Mouse (Mus musculus) limb, embryonic 14.5 days (tissue): ENCODE results near the gene Caly. TPM values are rescaled to one million over a fixed set of nuclear protein-coding genes. Genes with fewer than 3 reads are reported as not detected.

Experiments used
- ATAC-seq: fragments of 200-750 bp; cut with Nextera tagmentation; 2 replicates; pipeline ENCODE4 v1.8.0; 2017; ENCODE audit warnings: low read depth, moderate number of reproducible peaks, moderate TSS enrichment; ENCODE audit not compliant: low FRiP score
- DNase-seq: peaks from one replicate; pipeline ENCODE4 v3.0.0-alpha.2; 2015; ENCODE audit warnings: low spot score
- H3K27ac ChIP-seq: fragments of 300-500 bp; sonication (generic); replicated peaks from 2 replicates; pipeline ENCODE4 v1.5.1; 2014; ENCODE audit warnings: low read depth, mild to moderate bottlenecking, low read length, moderate library complexity, mixed read lengths
- H3K27me3 ChIP-seq: fragments of 300-500 bp; sonication (generic); 2 replicates; pipeline ENCODE4 v1.6.1; 2014; ENCODE audit warnings: low read length, mixed read lengths; ENCODE audit not compliant: control insufficient read depth, insufficient read depth
- H3K36me3 ChIP-seq: fragments of 300-500 bp; sonication (generic); 2 replicates; pipeline ENCODE4 v1.6.1; 2014; ENCODE audit warnings: mild to moderate bottlenecking, low read length, moderate library complexity, mixed read lengths; ENCODE audit not compliant: control insufficient read depth, insufficient read depth
- H3K4me1 ChIP-seq: fragments of 300-500 bp; sonication (generic); 2 replicates; pipeline ENCODE4 v1.6.1; 2014; ENCODE audit warnings: antibody characterized with exemption, low read length, mixed read lengths; ENCODE audit not compliant: control insufficient read depth, insufficient read depth
- H3K4me2 ChIP-seq: fragments of 300-500 bp; sonication (generic); replicated peaks from 2 replicates; pipeline ENCODE4 v1.6.1; 2014; ENCODE audit warnings: low read depth, mild to moderate bottlenecking, low read length, moderate library complexity; ENCODE audit not compliant: severe bottlenecking
- H3K4me3 ChIP-seq: fragments of 300-500 bp; sonication (generic); replicated peaks from 2 replicates; pipeline ENCODE4 v1.5.1; 2014; ENCODE audit warnings: low read length
- H3K9ac ChIP-seq: fragments of 300-500 bp; sonication (generic); 2 replicates; pipeline ENCODE4 v1.6.1; 2014; ENCODE audit warnings: mild to moderate bottlenecking, low read depth, low read length, moderate library complexity; ENCODE audit not compliant: severe bottlenecking
- H3K9me3 ChIP-seq: fragments of 300-500 bp; sonication (generic); 2 replicates; pipeline ENCODE4 v1.6.1; 2016; ENCODE audit warnings: low read length; ENCODE audit not compliant: control insufficient read depth
- POLR2A ChIP-seq: fragments of 200-500 bp; IDR thresholded peaks from 2 replicates; pipeline ENCODE4 v1.8.0; 2012; ENCODE audit warnings: inconsistent platforms, mild to moderate bottlenecking, moderate library complexity, borderline replicate concordance; ENCODE audit not compliant: insufficient read depth, insufficient read length; ENCODE audit errors: extremely low read depth
- WGBS: fragments of 180-500 bp; shearing (Covaris S2); extraction: QIAGEN DNeasy Blood & Tissue Kit; methylation state at CpG from one replicate; pipeline ENCODE4 v1.1.7; 2014; 5-methylcytosine and 5-hydroxymethylcytosine counted together
- polyA plus RNA-seq, 2 experiments: library from polyadenylated mRNA; depleted of rRNA in 1 of 2; stranded (reverse) in 1 of 2; unstranded in 1 of 2; fragments of >200 nt; fragmentation: Nextera tagmentation in 1 of 2; extraction: Ambion mirVana in 1 of 2; gene quantifications; 2 replicates each; pipeline versions ENCODE4 v1.2.1 to v1.2.3; 2012 to 2014

Gene Caly
- polyA plus RNA-seq (2012; rRNA removed) = 0.46 and 0.65 TPM in 2 replicates
- polyA plus RNA-seq (2014; fragmentation: Nextera tagmentation; extraction: Ambion mirVana) = 0.69 and 0.77 TPM in 2 replicates

- Histone ChIP-seq H3K4me1 (no peaks in the 10 kb centered on the region), H3K4me3 (no peak within 1 kb of the TSS), H3K27me3 (peaks cover 24% of the 10 kb centered on the region), H3K36me3 (no peaks in the 10 kb centered on the region), H3K27ac (no peak within 1 kb of the TSS), H3K4me2 (no peak within 1 kb of the TSS), H3K9ac (no peak within 1 kb of the TSS), H3K9me3 (no peaks in the 10 kb centered on the region)
- peak; percentile 32 for DNase-seq
- 11% methylated on average over 18 of the region's 18 CpGs for WGBS
- peak; percentile 58; the same call in 1 of the 2 replicates for ATAC-seq
- no peak for TF ChIP-seq POLR2A
These were observed at the start of gene Caly for GRCm38 (mm10) chr7:140082242-140082678. Gene Caly (minus strand): TSS chr7:140082548.

DNA sequence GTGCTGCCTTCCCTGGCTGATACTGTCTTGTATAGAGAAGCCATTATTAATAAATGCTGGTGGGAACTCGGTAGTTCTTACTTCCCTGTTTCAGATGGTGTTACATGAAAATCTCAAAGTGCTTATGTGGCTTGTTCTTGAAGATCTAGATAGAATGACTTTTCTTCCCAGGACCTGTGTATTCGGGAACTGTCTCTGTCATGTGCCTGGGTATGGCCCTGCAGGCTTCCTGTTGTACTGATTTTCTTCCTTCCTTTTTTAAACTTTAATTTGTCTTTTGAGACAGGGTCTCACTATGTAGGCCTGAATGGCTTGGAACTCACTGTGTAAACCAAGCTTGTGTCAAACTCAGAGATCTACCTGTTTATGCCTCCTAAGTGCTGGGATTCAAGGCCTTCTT lies 45.6 kb upstream of the Caly start:
- Histone ChIP-seq H3K4me2 (no peak overlapping the region), H3K4me3 (no peak overlapping the region), H3K27ac (no peak overlapping the region), H3K36me3 (peaks cover 13% of the 10 kb centered on the region), H3K27me3 (no peaks in the 10 kb centered on the region), H3K9me3 (no peaks in the 10 kb centered on the region), H3K4me1 (peaks cover 5% of the 10 kb centered on the region; the same call in 1 of the 2 replicates), H3K9ac (no peak overlapping the region)
- no peak for TF ChIP-seq POLR2A
- DNase-seq (no peak), ATAC-seq (no peak)
- WGBS = 87% methylated on average over 2 of the region's 2 CpGs

DNA sequence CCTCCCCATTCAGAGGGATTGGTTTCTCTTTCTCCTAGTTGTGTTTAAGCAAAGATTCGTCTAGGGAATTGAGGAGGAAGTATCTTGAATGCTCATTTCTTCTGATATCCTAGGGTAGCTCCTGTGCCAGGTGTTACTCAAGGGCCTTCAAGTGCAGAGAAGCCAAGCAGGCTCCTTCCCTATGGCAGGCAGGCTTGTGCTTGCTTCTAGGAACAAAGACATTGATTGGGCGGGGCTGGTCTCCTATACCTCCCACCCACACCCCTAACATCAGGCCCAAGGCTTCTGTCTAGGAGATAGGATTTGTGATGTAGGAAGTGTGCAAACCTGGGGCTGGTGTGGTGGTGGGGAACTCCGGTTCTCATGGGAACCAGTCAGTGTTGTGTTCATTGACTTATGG lies 44.6 kb upstream of the Caly start:
- Histone ChIP-seq H3K27me3 (no peaks in the 10 kb centered on the region), H3K9ac (no peak overlapping the region)

DNA sequence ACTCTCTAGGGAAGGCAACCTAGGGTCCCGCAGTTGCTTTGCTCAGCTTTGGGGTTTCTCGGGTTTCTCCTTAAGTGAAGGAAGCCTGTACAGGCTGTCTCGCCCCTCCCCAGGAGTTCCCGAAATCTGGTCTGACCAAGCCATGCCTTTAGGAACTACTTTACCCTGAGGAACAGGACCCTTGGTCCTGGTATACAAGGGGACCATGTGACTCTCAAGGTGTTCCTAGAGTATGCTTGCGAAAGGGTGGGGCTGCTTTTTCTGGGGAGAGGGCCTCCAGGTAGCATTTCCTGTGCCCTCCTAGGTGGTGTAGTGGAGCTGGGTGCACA lies 43.6 kb upstream of the Caly start:
- H3K9ac ChIP-seq = peak overlapping the region; percentile 61
- H3K36me3 ChIP-seq = peaks cover 13% of the 10 kb centered on the region
- peaks cover 5% of the 10 kb centered on the region; the same call in 1 of the 2 replicates for H3K4me1 ChIP-seq
- DNase-seq (no peak), ATAC-seq (no peak)
- H3K27ac ChIP-seq = no peak overlapping the region
- 5% methylated on average over 5 of the region's 5 CpGs for WGBS
- peak overlapping the region; percentile 55 for H3K4me3 ChIP-seq
- TF ChIP-seq POLR2A = no peak
- no peaks in the 10 kb centered on the region for H3K27me3 ChIP-seq
- H3K9me3 ChIP-seq = no peaks in the 10 kb centered on the region
- peak overlapping the region; percentile 89 for H3K4me2 ChIP-seq

More for the DNA sequence above, 44.6 kb upstream of the Caly start:
- Histone ChIP-seq H3K27ac (no peak overlapping the region), H3K36me3 (peaks cover 13% of the 10 kb centered on the region), H3K9me3 (no peaks in the 10 kb centered on the region), H3K4me3 (no peak overlapping the region), H3K4me1 (peaks cover 5% of the 10 kb centered on the region; the same call in 1 of the 2 replicates), H3K4me2 (no peak overlapping the region)
- ATAC-seq = no peak
- no peak for DNase-seq
- no peak for TF ChIP-seq POLR2A
- 81% methylated on average over 3 of the region's 3 CpGs for WGBS

DNA sequence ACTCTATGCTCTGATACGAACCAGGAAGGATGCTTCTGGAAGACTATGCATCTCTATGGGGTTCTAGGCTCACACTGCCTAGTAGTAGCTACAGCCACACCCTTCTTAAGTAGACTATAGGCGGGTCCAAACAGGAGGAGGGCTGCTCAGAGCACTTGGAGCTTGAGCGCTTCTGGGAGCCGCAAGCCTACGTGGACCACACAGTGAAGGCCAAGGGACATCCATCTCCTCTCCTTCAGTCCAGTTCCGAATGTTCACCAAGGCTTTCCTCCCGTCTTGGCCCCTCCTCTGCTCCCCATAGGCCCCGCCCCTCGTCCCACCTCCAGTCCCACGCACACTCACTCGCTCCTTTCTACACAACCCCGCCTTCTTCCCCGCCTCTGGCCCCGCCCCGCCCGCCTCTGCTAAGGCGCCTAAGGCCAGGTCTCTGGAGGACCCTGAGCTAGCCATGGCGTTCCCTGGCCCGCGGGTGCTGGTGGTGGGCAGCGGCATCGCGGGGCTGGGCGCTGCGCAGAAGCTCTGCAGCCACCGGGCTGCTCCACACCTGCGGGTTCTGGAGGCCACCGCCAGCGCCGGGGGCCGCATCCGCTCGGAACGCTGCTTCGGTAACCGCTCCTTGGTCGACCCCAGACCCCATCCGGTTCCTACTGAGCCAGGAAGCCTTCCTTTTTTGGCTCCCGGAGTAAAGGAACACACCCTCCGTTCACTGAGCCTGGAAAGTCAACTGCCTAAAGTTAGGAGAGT lies 43.1 kb upstream of the Caly start:
- Histone ChIP-seq H3K4me1 (peaks cover 5% of the 10 kb centered on the region; the same call in 1 of the 2 replicates), H3K27me3 (no peaks in the 10 kb centered on the region), H3K9me3 (no peaks in the 10 kb centered on the region), H3K4me3 (peak overlapping the region; percentile 55), H3K9ac (peak overlapping the region; percentile 61), H3K4me2 (peak overlapping the region; percentile 89), H3K27ac (no peak overlapping the region; the same call in 1 of the 2 replicates), H3K36me3 (peaks cover 11% of the 10 kb centered on the region)
- TF ChIP-seq POLR2A = no peak
- ATAC-seq (peak; percentile 99), DNase-seq (peak; percentile 89)
- 2% methylated on average over 34 of the region's 40 CpGs for whole genome bisulfite sequencing
